Mouse (Mus musculus) right cerebral cortex, postnatal 14 days (tissue): ENCODE measurements around the gene Dnajc13.

Experiments used
- DNase-seq: peaks from one replicate; pipeline ENCODE4 v3.0.0; 2022

Gene Dnajc13

GRCm38 (mm10) chr9:104262823-104263352, at the start of gene Dnajc13:
TSS of gene Dnajc13 (minus strand) at chr9:104262930.
- peak; percentile 99 for DNase-seq

- peak; percentile 76 for DNase-seq
Observed at GRCm38 (mm10) chr9:104306734-104307133, 44.0 kb upstream of the Dnajc13 start.

GRCm38 (mm10) chr9:104305333-104306111, 42.8 kb upstream of the Dnajc13 start:
- DNase-seq: no peak

GRCm38 (mm10) chr9:104304800-104305199, 42.1 kb upstream of the Dnajc13 start:
- no peak for DNase-seq

- DNase-seq: no peak
Observed at GRCm38 (mm10) chr9:104304376-104304775, 41.6 kb upstream of the Dnajc13 start.

GRCm38 (mm10) chr9:104300569-104300968, 37.8 kb upstream of the Dnajc13 start:
- no peak for DNase-seq

- no peak for DNase-seq
Observed at GRCm38 (mm10) chr9:104297041-104297440, 34.3 kb upstream of the Dnajc13 start.

GRCm38 (mm10) chr9:104284934-104285333, 22.2 kb upstream of the Dnajc13 start:
- DNase-seq: no peak

GRCm38 (mm10) chr9:104282536-104282935, 19.8 kb upstream of the Dnajc13 start:
- DNase-seq: no peak

- DNase-seq: no peak
Observed at GRCm38 (mm10) chr9:104281737-104282136, 19.0 kb upstream of the Dnajc13 start.

- no peak for DNase-seq
Observed at GRCm38 (mm10) chr9:104280725-104281495, 18.2 kb upstream of the Dnajc13 start.

GRCm38 (mm10) chr9:104277528-104278162, 14.9 kb upstream of the Dnajc13 start:
- DNase-seq: peak; percentile 25

- no peak for DNase-seq
Observed at GRCm38 (mm10) chr9:104275084-104275785, 12.5 kb upstream of the Dnajc13 start.

GRCm38 (mm10) chr9:104272057-104272456, 9.3 kb upstream of the Dnajc13 start:
- no peak for DNase-seq

- DNase-seq: no peak
Observed at GRCm38 (mm10) chr9:104271642-104272041, 8.9 kb upstream of the Dnajc13 start.

- DNase-seq: no peak
Observed at GRCm38 (mm10) chr9:104269944-104270343, 7.2 kb upstream of the Dnajc13 start.

GRCm38 (mm10) chr9:104269349-104269871, 6.7 kb upstream of the Dnajc13 start:
- no peak for DNase-seq

GRCm38 (mm10) chr9:104264567-104264966, 1.8 kb upstream of the Dnajc13 start:
- DNase-seq: no peak

GRCm38 (mm10) chr9:104262016-104262762, 541 bp downstream of the Dnajc13 start:
- peak; percentile 30 for DNase-seq

- DNase-seq: no peak
Observed at GRCm38 (mm10) chr9:104260306-104260705, 2.4 kb downstream of the Dnajc13 start.

- DNase-seq: no peak
Observed at GRCm38 (mm10) chr9:104256085-104256484, 6.6 kb downstream of the Dnajc13 start.
